Mouse (Mus musculus) CD4-positive helper T cell, adult 2 months (primary cell): ENCODE results near the gene Prrg2.

Source experiments
- DNase-seq: peaks from one replicate; pipeline ENCODE4 v3.0.0-alpha.2; 2012; ENCODE audit warnings: low read depth, missing footprints, low spot score

Gene Prrg2

GRCm38 (mm10) chr7:45012011-45012410, 50.5 kb downstream of the Prrg2 start:
- DNase-seq, result no peak

DNA sequence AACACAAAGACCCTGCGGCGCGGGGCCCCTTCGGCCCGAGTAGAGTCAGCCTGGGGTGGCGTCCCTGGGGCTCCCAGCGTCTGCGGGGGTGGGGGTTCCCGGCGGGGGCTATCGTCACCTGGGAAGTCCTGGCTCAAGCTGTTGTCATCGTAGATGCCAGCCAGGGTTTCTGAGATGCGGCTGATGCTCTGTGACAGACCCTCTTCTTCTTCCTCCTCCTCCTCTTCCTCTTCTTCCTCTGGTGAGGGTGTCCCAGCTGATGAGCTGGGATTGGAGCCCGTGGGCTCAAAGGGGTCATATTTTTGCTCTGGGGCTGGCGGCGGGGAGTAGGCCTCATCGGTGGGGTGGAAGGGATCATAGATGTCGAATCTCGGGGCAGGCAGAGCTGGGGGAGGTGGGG, 54.1 kb downstream of the Prrg2 start:
- no peak for DNase-seq

DNA sequence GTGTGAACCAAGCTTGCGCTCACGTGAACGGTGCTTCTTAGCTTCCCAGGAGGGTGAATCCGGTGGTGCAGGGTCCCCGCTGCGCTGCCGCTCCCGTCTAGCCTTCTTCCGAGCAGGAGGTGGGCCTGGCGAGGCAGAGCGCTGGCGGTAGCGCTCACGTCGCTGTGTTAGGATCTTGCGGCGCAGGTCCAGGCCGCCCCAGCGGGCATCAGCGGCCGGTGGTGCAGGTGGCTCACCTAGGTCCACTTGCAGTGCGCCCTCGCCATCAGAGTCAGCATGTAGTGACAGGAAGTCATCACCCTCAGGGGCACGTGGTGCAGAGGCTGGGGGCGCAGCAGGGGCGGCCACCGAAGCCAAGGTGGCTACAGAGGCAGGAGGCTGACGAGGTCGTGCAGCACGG, 54.6 kb downstream of the Prrg2 start:
- no peak for DNase-seq

DNA sequence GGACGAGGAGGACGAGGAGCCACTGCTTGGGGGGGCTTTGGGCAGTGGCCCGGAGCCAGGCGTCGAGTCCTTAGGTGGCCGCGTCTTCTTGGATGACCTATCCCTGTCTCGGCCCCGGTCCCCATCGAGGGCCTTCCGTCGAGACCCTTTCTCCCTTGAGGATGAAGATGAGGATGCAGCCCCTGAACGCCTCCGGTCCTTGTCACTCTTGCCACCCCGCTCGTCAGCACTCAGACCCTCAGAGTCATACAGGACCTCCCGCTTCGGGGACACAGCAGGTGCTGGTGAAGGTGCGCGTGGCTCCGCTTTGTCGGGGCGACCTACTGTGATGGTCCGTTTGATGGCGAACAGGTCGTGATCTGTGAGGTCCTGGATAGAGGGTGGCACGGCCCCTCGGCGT, 55.3 kb downstream of the Prrg2 start:
- DNase-seq, result no peak

GRCm38 (mm10) chr7:45006503-45006902, 56.0 kb downstream of the Prrg2 start:
- no peak for DNase-seq

DNA sequence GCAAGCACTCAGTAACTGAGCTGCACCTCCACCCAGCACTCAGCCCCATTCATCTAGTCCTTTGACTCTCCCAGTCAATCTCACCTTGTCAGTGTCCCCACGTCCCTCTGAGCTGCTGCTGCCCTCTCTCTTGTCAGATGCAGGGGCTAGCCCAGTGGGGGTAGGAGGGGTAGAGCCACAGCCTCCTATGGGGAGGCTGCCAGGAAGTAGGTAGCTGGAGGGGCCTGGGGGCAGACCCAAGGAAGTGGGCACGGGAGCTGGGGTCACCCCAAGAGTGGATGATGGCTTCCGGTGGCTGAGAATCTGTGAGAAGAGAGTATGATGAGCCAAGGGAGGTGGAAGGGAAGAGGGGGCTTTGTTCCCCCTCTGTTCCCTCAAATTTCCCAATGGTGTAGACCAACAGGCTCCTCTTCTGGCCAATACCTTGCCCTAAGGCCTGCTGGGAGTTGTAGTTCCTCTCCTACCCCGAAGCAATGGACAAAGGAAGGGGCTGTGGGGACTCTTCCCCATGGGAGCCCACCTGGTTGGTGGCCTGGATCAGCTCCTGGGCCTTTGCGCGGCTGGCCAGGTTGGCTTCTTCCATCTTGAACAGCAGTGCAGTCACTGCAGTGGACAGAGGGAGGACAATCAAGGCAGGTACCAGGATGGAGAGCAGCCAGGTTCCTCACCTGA, 57.0 kb downstream of the Prrg2 start:
- DNase-seq, result no peak

DNA sequence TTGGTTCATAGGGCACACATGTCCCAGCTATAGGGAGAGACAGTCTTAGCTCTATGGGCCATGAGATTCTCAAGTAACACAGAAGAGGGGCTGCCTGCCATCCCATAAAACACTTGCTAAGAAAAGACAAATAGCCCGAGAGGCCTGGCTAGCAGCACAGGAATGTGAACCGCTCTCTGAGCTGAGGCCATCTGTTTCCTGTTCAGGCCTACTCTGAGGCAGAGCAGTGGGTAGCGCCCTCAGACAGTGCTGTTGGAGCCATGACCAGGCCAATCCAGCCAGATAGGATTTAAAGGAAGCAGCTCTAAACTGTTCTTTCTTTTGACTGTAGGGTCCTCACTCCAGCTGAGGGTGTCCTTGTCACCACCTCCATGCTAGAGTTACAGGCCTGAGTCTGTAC, 57.9 kb downstream of the Prrg2 start:
- DNase-seq, result no peak
